Mouse (Mus musculus): Measurements from ENCODE around the gene Gm21149. TPM values are rescaled to one million over a fixed set of nuclear protein-coding genes. Genes with fewer than 3 reads are reported as not detected.
"Not testable (repeated sequence)": the region's sequence is repeated elsewhere in the genome, so short reads cannot be mapped to it uniquely, and the experiment has no call there.

Gene Gm21149
- polyA plus RNA-seq, 1 experiment from 2014 or later = not detected

DNA sequence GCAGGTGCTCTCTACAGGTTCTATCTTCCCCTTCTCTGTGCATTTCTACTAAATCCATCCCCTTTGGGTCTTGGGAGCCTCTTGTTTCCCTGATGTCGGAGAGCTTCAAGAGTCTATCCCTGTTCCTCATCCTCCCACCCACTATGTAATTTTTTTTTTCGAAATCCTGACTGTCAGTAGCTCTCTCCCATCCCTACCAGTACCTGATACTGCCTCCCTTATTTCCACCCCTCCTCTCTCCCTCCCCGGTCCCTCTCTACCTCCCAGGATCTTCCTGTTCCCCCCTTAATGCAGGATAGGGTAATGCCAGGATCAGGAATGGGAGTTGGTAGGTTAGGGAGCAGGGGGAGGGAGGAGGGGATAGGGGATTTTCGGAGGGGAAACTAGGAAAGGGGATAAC is 7.3 kb upstream of the Gm21149 start:
- not testable (repeated sequence) for H3K9ac ChIP-seq (ENCODE audit: low read depth, low read length); H3K4me3 ChIP-seq (ENCODE audit: low read depth, low read length); H3K36me3 ChIP-seq (ENCODE audit: control insufficient read depth, insufficient read depth, low read length); DNase-seq (ENCODE audit: low spot score); ATAC-seq (ENCODE audit: low read depth); H3K27me3 ChIP-seq (replicated peaks; ENCODE audit: control insufficient read depth, insufficient read depth, low read length); H3K27ac ChIP-seq (replicated peaks; ENCODE audit: low read depth, low read length); H3K4me1 ChIP-seq (ENCODE audit: control insufficient read depth, insufficient read depth, low read length); H3K4me2 ChIP-seq (ENCODE audit: low read depth, low read length)
- H3K9me3 ChIP-seq (ENCODE audit: control insufficient read depth, low read length) = peaks cover 13% of the 10 kb centered on the region; the same call in 1 of the 2 replicates
- 55% methylated on average over 4 of the region's 4 CpGs for WGBS

GRCm38 (mm10) chr5:15482815-15483214 is 6.5 kb upstream of the Gm21149 start:
- DNase-seq (ENCODE audit: low spot score); H3K27me3 ChIP-seq (replicated peaks; ENCODE audit: control insufficient read depth, insufficient read depth, low read length); H3K4me1 ChIP-seq (ENCODE audit: control insufficient read depth, insufficient read depth, low read length); H3K36me3 ChIP-seq (ENCODE audit: control insufficient read depth, insufficient read depth, low read length); H3K4me3 ChIP-seq (ENCODE audit: low read depth, low read length); H3K4me2 ChIP-seq (ENCODE audit: low read depth, low read length); H3K27ac ChIP-seq (replicated peaks; ENCODE audit: low read depth, low read length); H3K9ac ChIP-seq (ENCODE audit: low read depth, low read length); ATAC-seq (ENCODE audit: low read depth): not testable (repeated sequence)
- peaks cover 12% of the 10 kb centered on the region; the same call in 1 of the 2 replicates for H3K9me3 ChIP-seq (ENCODE audit: control insufficient read depth, low read length)
- WGBS = 54% methylated on average over 2 of the region's 2 CpGs

GRCm38 (mm10) chr5:15470141-15470540 is 6.2 kb downstream of the Gm21149 start:
- H3K4me3 ChIP-seq (ENCODE audit: low read depth, low read length); DNase-seq (ENCODE audit: low spot score): not testable (repeated sequence)
- WGBS = 71% methylated on average over 1 of the region's 1 CpGs

DNA sequence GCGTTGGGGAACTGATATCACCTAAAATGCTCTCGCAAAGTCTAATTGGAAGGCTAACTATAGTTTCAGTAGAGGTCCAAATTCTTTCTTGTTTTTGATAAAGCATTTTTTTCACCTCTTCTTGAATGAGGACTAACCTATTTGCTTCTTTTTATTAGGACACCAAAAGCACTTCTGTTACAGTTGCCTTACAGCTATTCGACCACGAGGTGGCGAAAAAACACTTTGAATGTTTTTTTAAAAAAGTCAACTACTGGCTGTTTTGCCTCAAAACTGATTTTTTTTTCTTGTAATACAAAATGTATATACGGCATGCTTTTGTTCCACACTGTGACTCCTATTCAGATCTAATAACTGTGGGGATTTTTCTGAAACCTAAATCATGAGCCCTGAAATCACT is 8.6 kb downstream of the Gm21149 start:
- not testable (repeated sequence) for ATAC-seq (ENCODE audit: low read depth); H3K36me3 ChIP-seq (ENCODE audit: control insufficient read depth, insufficient read depth, low read length); H3K4me1 ChIP-seq (ENCODE audit: control insufficient read depth, insufficient read depth, low read length); H3K9ac ChIP-seq (ENCODE audit: low read depth, low read length); H3K27ac ChIP-seq (replicated peaks; ENCODE audit: low read depth, low read length); DNase-seq (ENCODE audit: low spot score); H3K4me2 ChIP-seq (ENCODE audit: low read depth, low read length); H3K27me3 ChIP-seq (replicated peaks; ENCODE audit: control insufficient read depth, insufficient read depth, low read length); H3K4me3 ChIP-seq (ENCODE audit: low read depth, low read length)
- 61% methylated on average over 6 of the region's 6 CpGs for WGBS
- H3K9me3 ChIP-seq (ENCODE audit: control insufficient read depth, low read length) = peaks cover 20% of the 10 kb centered on the region

More at GRCm38 (mm10) chr5:15470141-15470540, 6.2 kb downstream of the Gm21149 start:
- not testable (repeated sequence) for ATAC-seq (ENCODE audit: low read depth); H3K4me2 ChIP-seq (ENCODE audit: low read depth, low read length); H3K27me3 ChIP-seq (replicated peaks; ENCODE audit: control insufficient read depth, insufficient read depth, low read length); H3K4me1 ChIP-seq (ENCODE audit: control insufficient read depth, insufficient read depth, low read length); H3K36me3 ChIP-seq (ENCODE audit: control insufficient read depth, insufficient read depth, low read length); H3K27ac ChIP-seq (replicated peaks; ENCODE audit: low read depth, low read length); H3K9ac ChIP-seq (ENCODE audit: low read depth, low read length)
- H3K9me3 ChIP-seq (ENCODE audit: control insufficient read depth, low read length) = peaks cover 19% of the 10 kb centered on the region

GRCm38 (mm10) chr5:15466218-15466617 is 10.1 kb downstream of the Gm21149 start:
- not testable (repeated sequence) for H3K36me3 ChIP-seq (ENCODE audit: control insufficient read depth, insufficient read depth, low read length); H3K9ac ChIP-seq (ENCODE audit: low read depth, low read length); ATAC-seq (ENCODE audit: low read depth); DNase-seq (ENCODE audit: low spot score); H3K4me1 ChIP-seq (ENCODE audit: control insufficient read depth, insufficient read depth, low read length); H3K4me2 ChIP-seq (ENCODE audit: low read depth, low read length); H3K27ac ChIP-seq (replicated peaks; ENCODE audit: low read depth, low read length); H3K4me3 ChIP-seq (ENCODE audit: low read depth, low read length); H3K27me3 ChIP-seq (replicated peaks; ENCODE audit: control insufficient read depth, insufficient read depth, low read length)
- WGBS = 54% methylated on average over 1 of the region's 1 CpGs
- peaks cover 23% of the 10 kb centered on the region for H3K9me3 ChIP-seq (ENCODE audit: control insufficient read depth, low read length)

DNA sequence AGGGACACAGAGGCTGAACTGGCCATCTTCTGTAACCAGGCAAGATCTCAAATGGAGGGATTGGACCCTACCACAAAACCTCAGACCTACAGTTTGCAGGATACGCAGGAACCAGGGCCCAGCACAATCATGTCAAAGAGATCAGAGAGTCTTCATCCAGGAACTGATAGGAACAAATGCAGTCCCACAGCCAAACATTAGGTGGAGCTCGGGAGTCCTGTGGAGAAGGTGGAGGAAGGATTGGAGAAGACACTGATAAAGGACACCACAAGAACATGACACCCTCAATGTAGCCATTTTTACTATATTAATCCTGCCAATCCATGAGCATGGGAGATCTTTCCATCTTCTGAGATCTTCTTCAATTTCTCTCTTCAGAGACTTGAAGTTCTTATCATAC is 12.8 kb downstream of the Gm21149 start:
- 24% methylated on average over 1 of the region's 2 CpGs for WGBS
- not testable (repeated sequence) for H3K4me3 ChIP-seq (ENCODE audit: low read depth, low read length); H3K4me2 ChIP-seq (ENCODE audit: low read depth, low read length); H3K4me1 ChIP-seq (ENCODE audit: control insufficient read depth, insufficient read depth, low read length); DNase-seq (ENCODE audit: low spot score); H3K27me3 ChIP-seq (replicated peaks; ENCODE audit: control insufficient read depth, insufficient read depth, low read length); H3K9ac ChIP-seq (ENCODE audit: low read depth, low read length); H3K27ac ChIP-seq (replicated peaks; ENCODE audit: low read depth, low read length); H3K36me3 ChIP-seq (ENCODE audit: control insufficient read depth, insufficient read depth, low read length); ATAC-seq (ENCODE audit: low read depth)
- H3K9me3 ChIP-seq (ENCODE audit: control insufficient read depth, low read length) = peaks cover 37% of the 10 kb centered on the region

GRCm38 (mm10) chr5:15461613-15462012 is 14.7 kb downstream of the Gm21149 start:
- H3K36me3 ChIP-seq (ENCODE audit: control insufficient read depth, insufficient read depth, low read length); H3K4me3 ChIP-seq (ENCODE audit: low read depth, low read length); DNase-seq (ENCODE audit: low spot score); H3K9ac ChIP-seq (ENCODE audit: low read depth, low read length); ATAC-seq (ENCODE audit: low read depth); H3K27me3 ChIP-seq (replicated peaks; ENCODE audit: control insufficient read depth, insufficient read depth, low read length); H3K27ac ChIP-seq (replicated peaks; ENCODE audit: low read depth, low read length); H3K4me2 ChIP-seq (ENCODE audit: low read depth, low read length); H3K4me1 ChIP-seq (ENCODE audit: control insufficient read depth, insufficient read depth, low read length): not testable (repeated sequence)
- WGBS = 64% methylated on average over 8 of the region's 8 CpGs
- H3K9me3 ChIP-seq (ENCODE audit: control insufficient read depth, low read length) = peaks cover 27% of the 10 kb centered on the region

- ATAC-seq (ENCODE audit: low read depth); H3K36me3 ChIP-seq (ENCODE audit: control insufficient read depth, insufficient read depth, low read length); H3K27me3 ChIP-seq (replicated peaks; ENCODE audit: control insufficient read depth, insufficient read depth, low read length); H3K4me2 ChIP-seq (ENCODE audit: low read depth, low read length); H3K27ac ChIP-seq (replicated peaks; ENCODE audit: low read depth, low read length); H3K9ac ChIP-seq (ENCODE audit: low read depth, low read length); H3K4me3 ChIP-seq (ENCODE audit: low read depth, low read length); H3K4me1 ChIP-seq (ENCODE audit: control insufficient read depth, insufficient read depth, low read length); DNase-seq (ENCODE audit: low spot score): not testable (repeated sequence)
- WGBS = 76% methylated on average over 3 of the region's 5 CpGs
- peaks cover 23% of the 10 kb centered on the region for H3K9me3 ChIP-seq (ENCODE audit: control insufficient read depth, low read length)
Observed at GRCm38 (mm10) chr5:15457865-15458571, 18.3 kb downstream of the Gm21149 start.
